Mouse (Mus musculus): Measurements from ENCODE around the gene Lima1. TPM values are rescaled to one million over a fixed set of nuclear protein-coding genes. Genes with fewer than 3 reads are reported as not detected.
"Not testable (repeated sequence)": the region's sequence is repeated elsewhere in the genome, so short reads cannot be mapped to it uniquely, and the experiment has no call there.

Gene Lima1
- total RNA-seq, 1 experiment from 2014 or later = 2.2 TPM

DNA sequence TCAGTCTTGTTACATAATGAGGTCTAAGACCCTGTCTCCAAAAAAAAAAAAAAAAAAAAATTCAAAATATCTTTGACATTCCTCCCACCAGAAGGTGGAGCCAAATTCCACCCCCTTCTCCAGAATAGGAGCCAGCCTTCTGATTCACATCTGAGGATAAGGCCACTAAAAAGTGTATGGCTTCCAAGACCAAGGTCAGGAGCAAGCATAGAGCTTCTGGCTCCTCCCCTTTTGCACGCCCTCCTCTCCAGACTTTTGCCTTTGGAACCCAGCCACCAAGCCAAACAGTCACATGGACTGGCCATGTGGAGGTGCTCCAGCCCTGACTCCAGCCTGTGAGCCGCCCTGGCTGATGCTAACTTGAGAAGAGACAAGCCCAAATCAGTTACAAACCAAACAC is 35.3 kb downstream of the Lima1 start:
- ATAC-seq (replicated peaks; ENCODE audit: low read depth, poor library complexity, severe bottlenecking) = no peak

DNA sequence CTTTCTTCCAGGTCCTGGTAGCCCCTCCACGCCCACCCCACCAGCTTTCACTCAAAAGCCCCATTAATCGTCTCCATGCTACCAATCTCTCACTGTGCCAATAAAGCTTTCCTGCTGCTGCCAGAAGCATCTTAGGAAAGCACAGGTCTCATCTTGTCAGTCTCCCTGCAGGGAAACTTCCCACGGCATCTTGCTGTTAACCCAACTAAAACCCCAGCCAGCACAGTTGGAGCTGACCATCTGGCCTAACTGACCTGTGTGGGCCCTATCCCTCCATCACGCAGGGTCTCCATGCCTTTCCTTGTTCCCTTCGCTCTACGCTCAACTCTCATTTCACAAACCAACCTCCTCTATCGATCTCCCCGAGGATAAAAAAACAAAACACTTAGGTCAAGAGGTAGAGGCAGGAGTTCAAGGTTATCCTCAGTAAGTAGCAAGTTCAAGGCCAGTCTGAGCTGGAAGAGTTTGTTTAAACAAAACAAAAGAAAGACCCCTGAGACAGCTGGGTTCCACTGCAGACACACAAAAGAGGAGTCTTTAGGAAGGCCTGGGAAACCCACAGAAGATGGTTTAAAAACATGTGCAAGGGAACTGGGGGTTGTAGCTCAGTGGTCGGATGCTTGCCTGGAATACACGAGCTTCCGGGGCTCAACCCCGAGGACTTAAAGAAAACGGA is 36.0 kb downstream of the Lima1 start:
- no peak for ATAC-seq (replicated peaks; ENCODE audit: low read depth, poor library complexity, severe bottlenecking)

DNA sequence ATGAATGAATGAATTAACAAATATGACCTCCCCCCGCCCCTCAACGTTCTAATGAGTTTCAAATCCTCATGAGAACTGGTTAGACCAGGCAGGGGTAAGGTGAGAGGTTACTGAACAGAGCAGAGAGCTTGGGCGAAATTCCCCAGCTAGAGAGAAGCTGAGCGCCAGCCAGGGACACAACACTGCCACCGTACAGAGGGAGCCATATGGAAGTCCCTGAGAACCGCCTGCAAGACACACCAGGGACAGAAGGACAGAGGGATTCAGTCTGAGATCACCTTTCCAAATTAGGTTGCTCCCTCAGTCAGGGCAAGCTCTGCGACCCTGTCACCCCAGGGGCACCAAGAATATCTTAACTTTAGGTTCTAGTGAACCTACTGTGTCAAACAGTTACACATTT is 37.7 kb downstream of the Lima1 start:
- no peak for ATAC-seq (replicated peaks; ENCODE audit: low read depth, poor library complexity, severe bottlenecking)

DNA sequence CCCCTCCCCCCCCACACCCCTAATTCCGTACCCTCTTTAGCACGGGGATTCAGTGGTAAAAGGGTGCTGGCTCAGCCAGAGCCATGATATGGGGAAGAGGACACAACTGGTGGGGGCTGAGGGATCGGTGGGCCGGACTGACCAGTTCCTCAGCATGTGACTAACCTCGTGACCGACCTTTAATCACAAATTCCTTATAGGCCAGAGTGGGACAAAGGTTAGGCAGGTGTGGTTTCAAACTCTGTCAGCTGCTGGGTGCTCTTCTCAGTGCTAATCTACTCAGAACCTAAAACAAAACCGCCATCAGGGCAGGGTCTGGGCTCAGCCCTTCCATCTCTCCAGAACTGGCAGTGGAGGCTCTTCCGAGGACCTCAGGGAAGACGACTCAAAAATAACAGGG is 40.1 kb downstream of the Lima1 start:
- no peak; the same call in 1 of the 2 replicates for ATAC-seq (replicated peaks; ENCODE audit: low read depth, poor library complexity, severe bottlenecking)

GRCm38 (mm10) chr15:99834681-99835080 is 40.6 kb downstream of the Lima1 start:
- ATAC-seq (replicated peaks; ENCODE audit: low read depth, poor library complexity, severe bottlenecking) = no peak

DNA sequence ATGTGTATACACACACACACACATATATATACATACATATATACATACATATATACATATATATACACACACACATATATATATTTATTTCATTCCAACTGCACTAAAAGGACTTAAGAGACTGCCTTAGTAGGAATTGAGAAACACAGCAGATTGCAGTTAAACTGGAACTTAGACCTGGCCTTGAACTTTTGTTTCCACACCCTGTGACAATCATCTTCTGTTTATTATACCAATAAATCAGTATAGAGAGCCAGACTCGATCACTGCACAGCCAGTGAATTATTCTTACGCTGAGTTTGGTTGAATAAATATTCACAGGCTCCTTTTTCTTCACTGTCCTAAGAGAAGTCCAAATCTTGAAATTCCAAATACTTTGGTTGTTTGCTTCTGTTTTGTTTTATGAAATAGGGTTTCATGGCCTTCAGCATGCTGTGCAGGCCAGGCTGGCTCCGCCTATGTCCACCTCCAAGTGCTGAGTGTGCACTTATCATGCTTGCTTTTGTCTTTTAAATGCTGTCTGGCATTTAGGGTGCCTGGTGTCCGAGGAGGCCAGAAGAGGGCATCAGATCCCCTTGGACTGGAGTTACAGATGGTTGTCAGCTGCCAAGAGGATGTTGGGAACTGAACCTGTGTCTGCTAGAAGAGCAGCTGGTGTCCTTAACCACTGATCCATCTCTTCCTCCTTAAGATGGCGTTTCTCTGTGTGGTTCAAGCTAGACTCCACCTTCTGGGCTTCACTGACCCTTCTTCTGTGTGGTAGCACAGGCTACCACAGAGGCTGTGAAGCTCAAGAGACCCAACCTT is 41.4 kb downstream of the Lima1 start:
- ATAC-seq (replicated peaks; ENCODE audit: low read depth, poor library complexity, severe bottlenecking) = no peak

GRCm38 (mm10) chr15:99831535-99831934 is 43.7 kb downstream of the Lima1 start:
- no peak for ATAC-seq (replicated peaks; ENCODE audit: low read depth, poor library complexity, severe bottlenecking)

- ATAC-seq (replicated peaks; ENCODE audit: low read depth, poor library complexity, severe bottlenecking) = no peak
Measured at GRCm38 (mm10) chr15:99828061-99828460, 47.2 kb downstream of the Lima1 start.

DNA sequence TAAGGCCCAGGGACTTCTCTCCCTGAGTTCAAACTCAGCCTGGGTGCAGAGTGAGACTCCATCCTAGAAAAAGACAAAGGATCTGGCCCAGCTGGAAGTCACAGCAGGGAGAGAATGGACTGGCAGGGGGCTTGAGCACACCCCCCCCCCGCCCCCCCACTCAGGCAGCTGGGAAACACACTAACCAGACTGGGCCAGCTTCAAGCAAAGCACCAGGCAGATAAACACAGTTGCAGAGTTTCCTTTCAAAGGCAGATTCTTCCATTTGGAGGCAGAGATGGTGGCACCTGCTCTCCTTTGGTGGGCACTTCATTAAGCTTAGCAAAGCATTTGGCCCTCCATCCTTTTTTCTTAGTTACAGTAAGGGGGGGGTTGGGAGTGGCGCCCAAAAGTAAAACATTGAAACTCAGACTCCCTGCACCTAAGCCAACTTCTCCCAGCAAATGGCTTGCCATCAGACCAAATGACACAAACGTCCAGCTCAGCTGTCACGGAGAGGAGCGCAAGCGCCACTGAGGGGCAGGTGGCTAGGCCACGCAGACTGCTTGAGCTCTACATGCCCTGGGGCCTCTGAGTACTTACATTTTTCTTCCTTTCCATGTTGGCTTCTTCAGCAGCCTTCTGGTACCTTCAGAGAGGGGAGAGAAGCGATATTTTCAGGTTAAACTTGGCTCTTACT is 48.9 kb downstream of the Lima1 start:
- ATAC-seq (replicated peaks; ENCODE audit: low read depth, poor library complexity, severe bottlenecking) = no peak

- ATAC-seq (replicated peaks; ENCODE audit: low read depth, poor library complexity, severe bottlenecking) = no peak
Measured at GRCm38 (mm10) chr15:99825211-99825610, 50.0 kb downstream of the Lima1 start.

DNA sequence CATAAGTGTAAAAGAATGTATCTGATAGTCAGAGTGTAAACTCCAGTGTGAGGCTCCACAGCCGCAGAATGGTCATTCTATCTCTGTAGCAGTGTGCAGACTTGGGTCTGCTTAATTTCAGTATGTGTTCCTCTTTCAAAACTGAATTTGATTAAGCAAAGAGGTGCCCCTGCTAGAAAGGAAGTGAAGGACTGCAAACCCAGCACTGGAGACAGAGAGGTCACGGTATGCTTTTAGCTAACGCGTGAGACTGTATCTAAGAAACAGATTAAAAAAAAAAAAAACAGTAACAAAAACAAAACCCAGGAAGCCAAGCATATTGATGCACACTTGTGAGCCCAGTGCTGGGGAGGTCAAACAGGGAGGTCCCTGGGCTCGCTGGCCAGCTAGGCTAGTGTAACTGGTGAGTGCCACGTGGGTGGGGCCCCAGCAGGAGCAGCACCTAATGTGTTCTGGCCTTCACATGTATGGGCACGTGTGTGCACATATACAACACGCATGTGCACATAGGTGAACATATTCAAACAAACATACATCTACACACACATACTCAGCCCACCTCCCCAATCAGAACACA is 51.8 kb downstream of the Lima1 start:
- ATAC-seq (replicated peaks; ENCODE audit: low read depth, poor library complexity, severe bottlenecking) = 0 out of 2 replicates have a peak, but pooled peaks have one; percentile 11

- not testable (repeated sequence) for ATAC-seq (replicated peaks; ENCODE audit: low read depth, poor library complexity, severe bottlenecking)
Measured at GRCm38 (mm10) chr15:99822501-99822900, 52.8 kb downstream of the Lima1 start.

- ATAC-seq (replicated peaks; ENCODE audit: low read depth, poor library complexity, severe bottlenecking) = peak; percentile 29; the same call in 1 of the 2 replicates
Measured at GRCm38 (mm10) chr15:99819621-99820279, 55.5 kb downstream of the Lima1 start.

DNA sequence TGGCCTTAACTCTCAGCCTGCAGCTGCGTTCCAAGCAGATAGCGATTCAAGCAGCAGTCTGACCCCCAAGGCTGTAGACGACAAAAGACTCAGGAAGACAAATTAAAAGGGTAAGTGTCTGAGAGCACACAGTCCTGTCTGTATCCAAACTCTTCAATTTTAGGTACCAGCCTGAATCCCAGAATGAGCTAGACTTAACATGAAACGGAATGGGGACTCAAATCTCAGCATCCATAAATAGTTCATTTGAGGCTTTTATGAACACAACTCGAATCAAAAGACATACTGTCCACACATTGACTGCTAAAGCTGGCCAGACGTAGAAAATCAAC is 56.2 kb downstream of the Lima1 start:
- no peak for ATAC-seq (replicated peaks; ENCODE audit: low read depth, poor library complexity, severe bottlenecking)

- ATAC-seq (replicated peaks; ENCODE audit: low read depth, poor library complexity, severe bottlenecking) = no peak
Measured at GRCm38 (mm10) chr15:99818321-99819108, 56.7 kb downstream of the Lima1 start.

GRCm38 (mm10) chr15:99817343-99818235 is 57.7 kb downstream of the Lima1 start:
- no peak for ATAC-seq (replicated peaks; ENCODE audit: low read depth, poor library complexity, severe bottlenecking)

- ATAC-seq (replicated peaks; ENCODE audit: low read depth, poor library complexity, severe bottlenecking) = no peak
Measured at GRCm38 (mm10) chr15:99815999-99816398, 59.3 kb downstream of the Lima1 start.

DNA sequence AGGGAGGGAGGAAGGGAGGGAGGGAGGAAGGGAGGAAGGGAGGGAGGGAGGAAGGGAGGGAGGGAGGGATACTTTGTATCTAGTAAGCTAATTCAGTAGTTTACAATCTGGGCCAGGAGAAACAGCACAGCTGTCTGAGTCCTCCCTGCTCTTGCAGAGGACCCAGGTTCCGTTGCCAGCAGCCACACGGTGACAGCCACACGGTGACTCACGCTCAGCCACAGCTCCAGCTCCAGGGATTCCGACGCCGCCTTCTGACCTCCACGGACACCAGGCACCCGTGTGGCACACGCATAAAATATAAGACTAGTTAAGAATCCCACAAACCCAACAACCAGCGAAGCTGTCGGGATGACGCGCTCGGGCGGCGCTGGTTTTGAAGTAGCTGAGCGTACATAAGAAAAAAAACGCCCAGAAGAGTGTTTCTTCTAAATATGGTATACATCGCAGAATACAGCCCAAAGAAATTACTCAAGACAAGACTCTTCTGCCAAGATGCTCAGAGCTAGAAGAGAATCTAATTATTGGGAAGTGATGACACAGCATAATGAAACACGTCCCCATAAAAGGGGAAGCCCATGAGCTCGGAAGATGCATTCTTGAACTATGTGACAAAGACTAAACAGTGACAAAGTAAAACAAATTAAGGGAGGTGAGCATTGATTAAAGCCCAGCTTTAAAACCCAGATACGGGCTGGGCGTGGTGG is 60.5 kb downstream of the Lima1 start:
- no peak for ATAC-seq (replicated peaks; ENCODE audit: low read depth, poor library complexity, severe bottlenecking)

Data from common myeloid progenitor, adult 5-6 weeks (primary cell).